Mouse (Mus musculus): ENCODE data around the gene Hdac4. TPM values are rescaled to one million over a fixed set of nuclear protein-coding genes. Genes with fewer than 3 reads are reported as not detected.

Hdac4 gene
- polyA plus RNA-seq, 1 experiment from 2014 or later = 12.5 TPM

DNA sequence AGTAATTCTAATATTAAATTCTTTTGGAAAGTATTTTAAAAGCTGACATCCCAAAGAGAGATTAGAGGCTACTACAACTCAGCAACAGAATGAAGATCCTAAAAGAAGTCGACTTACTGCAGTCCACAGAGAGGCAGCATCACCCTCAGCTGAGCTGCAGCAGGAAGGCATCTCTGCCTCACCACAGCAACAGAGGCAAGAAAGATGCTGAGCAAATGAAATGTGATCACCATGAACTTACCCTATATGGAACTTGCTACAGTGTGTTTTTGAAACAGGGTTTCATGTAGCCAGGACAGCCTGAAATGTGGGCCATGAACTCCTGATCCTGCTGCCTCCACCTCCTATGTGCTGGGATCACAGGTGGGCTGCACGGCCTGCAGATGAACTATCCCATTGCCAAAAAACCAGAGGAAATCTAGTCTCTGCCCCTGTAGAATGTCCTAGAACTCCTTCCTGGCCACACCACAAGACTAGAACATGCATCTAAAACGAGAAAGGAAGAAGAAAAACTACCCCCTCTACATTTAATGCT, 98.4 kb downstream of the Hdac4 start:
- WGBS (ENCODE audit: insufficient replicate concordance) = 79% methylated on average over 3 of the region's 3 CpGs
- Histone ChIP-seq H3K9me3 (replicated peaks; ENCODE audit: control insufficient read depth, low read length) (no peaks in the 10 kb centered on the region), H3K4me2 (no peak overlapping the region), H3K27me3 (ENCODE audit: control insufficient read depth, insufficient read depth, low read length) (no peaks in the 10 kb centered on the region), H3K27ac (ENCODE audit: low read depth, low read length) (no peak overlapping the region), H3K36me3 (ENCODE audit: control insufficient read depth, insufficient read depth, low read length) (no peaks in the 10 kb centered on the region), H3K9ac (ENCODE audit: low read depth, low read length) (no peak overlapping the region), H3K4me3 (ENCODE audit: low read depth, low read length) (no peak overlapping the region), H3K4me1 (ENCODE audit: control insufficient read depth, insufficient read depth, low read length) (peaks cover 15% of the 10 kb centered on the region)
- ATAC-seq (replicated peaks; ENCODE audit: insufficient number of reproducible peaks, low FRiP score, low TSS enrichment) = no peak

- Histone ChIP-seq H3K4me3 (ENCODE audit: low read depth, low read length) (no peak overlapping the region), H3K9ac (ENCODE audit: low read depth, low read length) (no peak overlapping the region), H3K4me1 (ENCODE audit: control insufficient read depth, insufficient read depth, low read length) (0 out of 2 replicates have a peak, but pooled peaks cover 2% of the 10 kb centered on the region), H3K4me2 (no peak overlapping the region), H3K27ac (ENCODE audit: low read depth, low read length) (no peak overlapping the region), H3K9me3 (replicated peaks; ENCODE audit: control insufficient read depth, low read length) (no peaks in the 10 kb centered on the region), H3K36me3 (ENCODE audit: control insufficient read depth, insufficient read depth, low read length) (no peaks in the 10 kb centered on the region), H3K27me3 (ENCODE audit: control insufficient read depth, insufficient read depth, low read length) (no peaks in the 10 kb centered on the region)
- 74% methylated on average over 4 of the region's 4 CpGs for WGBS (ENCODE audit: insufficient replicate concordance)
- ATAC-seq (replicated peaks; ENCODE audit: insufficient number of reproducible peaks, low FRiP score, low TSS enrichment) = no peak
These were observed 103.2 kb downstream of the Hdac4 start for GRCm38 (mm10) chr1:92092286-92092685.

- Histone ChIP-seq H3K36me3 (ENCODE audit: control insufficient read depth, insufficient read depth, low read length) (no peaks in the 10 kb centered on the region), H3K9ac (ENCODE audit: low read depth, low read length) (no peak overlapping the region), H3K27me3 (ENCODE audit: control insufficient read depth, insufficient read depth, low read length) (no peaks in the 10 kb centered on the region), H3K9me3 (replicated peaks; ENCODE audit: control insufficient read depth, low read length) (no peaks in the 10 kb centered on the region), H3K4me3 (ENCODE audit: low read depth, low read length) (no peak overlapping the region), H3K4me1 (ENCODE audit: control insufficient read depth, insufficient read depth, low read length) (peaks cover 31% of the 10 kb centered on the region), H3K27ac (ENCODE audit: low read depth, low read length) (no peak overlapping the region), H3K4me2 (no peak overlapping the region)
- WGBS (ENCODE audit: insufficient replicate concordance) = 71% methylated on average over 2 of the region's 2 CpGs
- no peak for ATAC-seq (replicated peaks; ENCODE audit: insufficient number of reproducible peaks, low FRiP score, low TSS enrichment)
These were observed 107.7 kb downstream of the Hdac4 start for GRCm38 (mm10) chr1:92087821-92088220.

- peaks cover 36% of the 10 kb centered on the region for H3K4me1 ChIP-seq (ENCODE audit: control insufficient read depth, insufficient read depth, low read length)
- H3K27ac ChIP-seq (ENCODE audit: low read depth, low read length) = no peak overlapping the region
These were observed 108.2 kb downstream of the Hdac4 start for GRCm38 (mm10) chr1:92087343-92087742.

DNA sequence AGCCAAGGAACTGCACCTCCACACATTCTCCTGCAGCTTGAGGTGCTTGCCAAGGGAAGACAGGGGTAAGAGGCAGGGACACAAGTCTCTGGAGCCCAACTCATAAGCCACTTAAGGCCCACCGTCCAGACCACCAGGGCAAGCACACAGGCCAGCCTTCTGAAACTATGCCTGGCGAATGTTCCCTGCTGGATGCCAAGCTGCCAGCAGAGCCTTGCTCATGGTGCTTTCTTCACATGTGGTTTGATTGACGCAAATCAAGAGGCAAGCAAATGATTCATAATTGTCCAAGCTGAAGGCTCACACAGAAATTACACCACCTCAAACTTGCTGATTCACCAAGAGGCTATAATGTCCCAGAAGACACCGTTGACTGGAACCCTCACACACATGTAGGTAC, 108.7 kb downstream of the Hdac4 start:
- Histone ChIP-seq H3K4me2 (no peak overlapping the region), H3K9me3 (replicated peaks; ENCODE audit: control insufficient read depth, low read length) (no peaks in the 10 kb centered on the region), H3K27me3 (ENCODE audit: control insufficient read depth, insufficient read depth, low read length) (no peaks in the 10 kb centered on the region), H3K9ac (ENCODE audit: low read depth, low read length) (no peak overlapping the region), H3K4me1 (ENCODE audit: control insufficient read depth, insufficient read depth, low read length) (peaks cover 41% of the 10 kb centered on the region), H3K4me3 (ENCODE audit: low read depth, low read length) (no peak overlapping the region), H3K36me3 (ENCODE audit: control insufficient read depth, insufficient read depth, low read length) (no peaks in the 10 kb centered on the region), H3K27ac (ENCODE audit: low read depth, low read length) (no peak overlapping the region)
- 88% methylated on average over 4 of the region's 4 CpGs for WGBS (ENCODE audit: insufficient replicate concordance)
- no peak for ATAC-seq (replicated peaks; ENCODE audit: insufficient number of reproducible peaks, low FRiP score, low TSS enrichment)

More at GRCm38 (mm10) chr1:92087343-92087742, 108.2 kb downstream of the Hdac4 start:
- H3K4me3 ChIP-seq (ENCODE audit: low read depth, low read length) = no peak overlapping the region
- H3K9me3 ChIP-seq (replicated peaks; ENCODE audit: control insufficient read depth, low read length) = no peaks in the 10 kb centered on the region
- no peak for ATAC-seq (replicated peaks; ENCODE audit: insufficient number of reproducible peaks, low FRiP score, low TSS enrichment)
- no peaks in the 10 kb centered on the region for H3K36me3 ChIP-seq (ENCODE audit: control insufficient read depth, insufficient read depth, low read length)
- 66% methylated on average over 2 of the region's 2 CpGs for WGBS (ENCODE audit: insufficient replicate concordance)
- H3K9ac ChIP-seq (ENCODE audit: low read depth, low read length) = no peak overlapping the region
- H3K27me3 ChIP-seq (ENCODE audit: control insufficient read depth, insufficient read depth, low read length) = no peaks in the 10 kb centered on the region
- no peak overlapping the region for H3K4me2 ChIP-seq

DNA sequence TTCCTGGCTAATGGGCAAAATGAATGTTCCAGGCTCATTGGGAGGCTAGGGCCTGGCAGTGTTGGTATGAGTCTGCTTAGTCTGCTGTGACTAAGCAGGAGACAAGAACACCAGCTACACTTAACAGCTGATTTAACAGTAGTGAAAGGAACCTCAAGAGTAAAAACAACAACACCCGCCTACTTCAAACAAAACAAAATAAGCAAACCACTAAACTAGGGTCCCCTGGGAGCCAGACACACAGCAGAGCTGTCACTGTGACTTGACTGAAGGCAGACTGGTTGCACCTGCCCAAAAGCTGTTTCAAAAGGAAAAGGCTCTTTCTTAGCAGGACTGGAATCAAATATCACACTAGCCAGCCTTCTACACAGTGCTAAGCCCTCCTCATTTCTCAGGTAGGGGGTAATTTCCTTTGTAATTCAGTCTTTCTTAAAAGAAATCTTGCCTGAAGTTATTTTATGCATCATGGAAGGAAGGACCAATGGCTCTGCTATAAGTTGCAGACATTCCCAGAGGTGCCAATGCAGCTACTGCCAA, 109.2 kb downstream of the Hdac4 start:
- no peak overlapping the region for H3K4me3 ChIP-seq (ENCODE audit: low read depth, low read length)
- no peaks in the 10 kb centered on the region for H3K27me3 ChIP-seq (ENCODE audit: control insufficient read depth, insufficient read depth, low read length)
- H3K4me1 ChIP-seq (ENCODE audit: control insufficient read depth, insufficient read depth, low read length) = peaks cover 43% of the 10 kb centered on the region
- H3K9ac ChIP-seq (ENCODE audit: low read depth, low read length) = no peak overlapping the region
- no peak overlapping the region for H3K4me2 ChIP-seq
- no peaks in the 10 kb centered on the region for H3K9me3 ChIP-seq (replicated peaks; ENCODE audit: control insufficient read depth, low read length)
- H3K27ac ChIP-seq (ENCODE audit: low read depth, low read length) = no peak overlapping the region
- H3K36me3 ChIP-seq (ENCODE audit: control insufficient read depth, insufficient read depth, low read length) = no peaks in the 10 kb centered on the region
- WGBS (ENCODE audit: insufficient replicate concordance) = 26% methylated on average over 1 of the region's 1 CpGs
- no peak for ATAC-seq (replicated peaks; ENCODE audit: insufficient number of reproducible peaks, low FRiP score, low TSS enrichment)

GRCm38 (mm10) chr1:92084738-92085137, 110.8 kb downstream of the Hdac4 start:
- no peaks in the 10 kb centered on the region for H3K36me3 ChIP-seq (ENCODE audit: control insufficient read depth, insufficient read depth, low read length)
- no peak overlapping the region for H3K9ac ChIP-seq (ENCODE audit: low read depth, low read length)
- ATAC-seq (replicated peaks; ENCODE audit: insufficient number of reproducible peaks, low FRiP score, low TSS enrichment) = no peak
- no peak overlapping the region for H3K27ac ChIP-seq (ENCODE audit: low read depth, low read length)
- no peaks in the 10 kb centered on the region for H3K27me3 ChIP-seq (ENCODE audit: control insufficient read depth, insufficient read depth, low read length)
- H3K4me3 ChIP-seq (ENCODE audit: low read depth, low read length) = no peak overlapping the region
- 94% methylated on average over 2 of the region's 2 CpGs for WGBS (ENCODE audit: insufficient replicate concordance)
- H3K4me1 ChIP-seq (ENCODE audit: control insufficient read depth, insufficient read depth, low read length) = peaks cover 49% of the 10 kb centered on the region
- H3K4me2 ChIP-seq = no peak overlapping the region
- H3K9me3 ChIP-seq (replicated peaks; ENCODE audit: control insufficient read depth, low read length) = no peaks in the 10 kb centered on the region

DNA sequence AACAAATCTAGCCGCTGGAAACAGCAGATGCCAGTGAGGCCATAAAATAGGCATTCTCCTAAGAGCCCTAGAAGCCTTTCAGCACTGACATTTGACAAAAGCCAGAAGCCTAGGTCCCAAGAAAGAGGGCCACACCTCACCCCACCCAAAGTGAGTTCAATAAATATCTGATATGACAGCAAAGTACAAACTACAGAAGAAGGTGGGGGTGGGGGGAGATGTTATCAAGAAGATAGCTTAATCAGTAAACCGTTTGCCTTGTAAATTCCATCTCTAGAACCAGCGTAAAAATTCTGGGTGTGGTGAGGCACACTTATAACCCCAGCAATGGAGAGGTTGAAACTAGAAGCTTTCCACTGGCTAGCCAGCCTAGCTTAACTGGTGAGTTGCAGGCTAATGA, 111.5 kb downstream of the Hdac4 start:
- Histone ChIP-seq H3K27ac (ENCODE audit: low read depth, low read length) (peak overlapping the region; percentile 62; the same call in 1 of the 2 replicates), H3K27me3 (ENCODE audit: control insufficient read depth, insufficient read depth, low read length) (no peaks in the 10 kb centered on the region), H3K4me1 (ENCODE audit: control insufficient read depth, insufficient read depth, low read length) (peaks cover 49% of the 10 kb centered on the region), H3K4me3 (ENCODE audit: low read depth, low read length) (no peak overlapping the region), H3K9me3 (replicated peaks; ENCODE audit: control insufficient read depth, low read length) (no peaks in the 10 kb centered on the region), H3K4me2 (0 out of 2 replicates have a peak overlapping the region, but pooled peaks have one; percentile 8), H3K36me3 (ENCODE audit: control insufficient read depth, insufficient read depth, low read length) (no peaks in the 10 kb centered on the region), H3K9ac (ENCODE audit: low read depth, low read length) (no peak overlapping the region)
- 11% methylated on average over 3 of the region's 3 CpGs for WGBS (ENCODE audit: insufficient replicate concordance)
- ATAC-seq (replicated peaks; ENCODE audit: insufficient number of reproducible peaks, low FRiP score, low TSS enrichment) = no peak

Measured in heart, embryonic 11.5 days (tissue).